Mouse (Mus musculus): ENCODE measurements around the gene Bbx.

DNA sequence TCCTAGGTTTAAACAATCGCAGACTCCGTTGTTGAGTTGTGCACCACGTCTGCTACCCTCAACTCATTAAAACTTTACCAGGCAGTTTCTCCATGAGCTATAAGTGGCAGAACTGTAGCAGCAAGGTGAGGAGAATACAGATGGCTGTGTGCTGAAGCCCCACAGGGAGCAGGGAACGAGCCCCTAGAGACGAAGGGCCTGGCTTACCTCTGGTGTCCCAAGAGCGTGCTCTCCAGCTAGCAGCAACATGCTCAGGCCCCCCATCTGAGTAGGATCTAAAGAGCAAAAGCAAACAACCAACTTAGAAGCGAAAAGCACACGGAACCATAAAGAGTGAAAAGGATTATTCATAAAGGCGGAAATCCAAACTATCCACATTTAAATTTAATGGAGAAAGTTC, 170.0 kb downstream of the Bbx start:
- no peak for TF ChIP-seq CTCF (IDR thresholded peaks at IDR 0.05; ENCODE audit: control insufficient read depth, insufficient read depth, low read length)
- TF ChIP-seq POLR2A (IDR thresholded peaks at IDR 0.05; ENCODE audit: borderline replicate concordance, control insufficient read depth, low read depth, low read length): no peak
